Mouse (Mus musculus) monocyte, adult 59 days (primary cell): ENCODE measurements around the gene Smc5. TPM values are rescaled to one million over a fixed set of nuclear protein-coding genes. Genes with fewer than 3 reads are reported as not detected.

Source experiments
- total RNA-seq, 2 experiments: library from RNA; stranded (reverse); gene quantifications; one replicate each; pipeline ENCODE4 v1.2.4; 2023

Gene Smc5
- 10 to 100 TPM; 68.4 to 72.7 TPM for total RNA-seq

DNA sequence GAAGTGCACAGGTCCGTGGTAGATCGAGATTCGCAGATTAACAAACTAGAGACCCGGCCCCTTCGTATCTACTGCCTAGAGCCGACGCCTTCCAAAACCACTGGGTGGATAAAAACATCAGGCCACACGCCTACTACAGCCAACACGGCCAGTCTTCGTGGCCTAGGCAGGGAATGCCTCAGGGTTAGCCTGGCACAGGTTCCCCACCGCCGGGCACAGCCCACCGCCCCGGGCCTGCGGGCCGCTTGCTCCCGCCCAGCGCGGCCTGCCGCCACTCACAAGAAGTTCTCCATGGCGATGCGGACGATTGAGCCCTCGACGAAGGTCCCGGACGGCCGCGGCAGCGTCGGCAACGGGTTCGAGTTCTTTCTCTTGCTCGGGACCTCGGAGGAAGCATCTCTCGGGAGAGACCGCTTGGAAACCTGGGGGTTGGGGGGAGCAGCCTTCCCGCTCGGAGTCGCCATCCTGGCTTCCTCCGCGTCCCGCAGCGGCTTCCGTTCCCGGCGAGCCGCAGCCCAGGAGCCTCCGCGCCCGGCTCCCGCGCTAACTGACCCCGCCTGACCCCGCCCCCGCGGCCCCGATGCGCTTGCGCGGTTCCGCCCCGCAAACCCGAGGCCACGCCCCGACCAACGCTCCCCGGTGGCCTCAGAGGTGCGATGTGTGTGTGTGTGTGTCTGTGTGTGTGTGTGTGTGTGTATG is at the start of gene Smc5:
Smc5 (minus strand) TSS at position 543 of the 699 bp plus-strand sequence.

Other genes starting within 250 kb of the Smc5 start
- 10 to 100 TPM; 59.2 to 64.4 TPM for gene Klf9, start 132.7 kb downstream of the Smc5 start, total RNA-seq
- under 1 TPM; 0.55 to 0.71 TPM for gene Mamdc2, start 174.5 kb upstream of the Smc5 start, total RNA-seq